Mouse (Mus musculus) left cerebral cortex, adult 8-10 months (tissue): ENCODE measurements at regions not wholly inside any gene's neighbourhood (a gene's known extent, or its start where the extent isn't known, plus 50 kb on each side); places are given as distances from the start of the nearest gene placed in this dataset.

Experiments used
- DNase-seq, 2 experiments: peaks; one replicate each; pipeline ENCODE4 v3.0.0; 2022; ENCODE audit warnings: low spot score in 2 of 2

- no peak for DNase-seq
These were observed 547.3 kb downstream of the Adgrl2 start for GRCm38 (mm10) chr3:148443012-148443411.

GRCm38 (mm10) chr3:148434033-148434432 is 556.3 kb downstream of the Adgrl2 start:
- no peak for DNase-seq

- no peak for DNase-seq
These were observed 561.1 kb downstream of the Adgrl2 start for GRCm38 (mm10) chr3:148429012-148429865.

- no peak for DNase-seq
These were observed 566.3 kb downstream of the Adgrl2 start for GRCm38 (mm10) chr3:148424089-148424488.

- DNase-seq = no peak
These were observed 567.0 kb downstream of the Adgrl2 start for GRCm38 (mm10) chr3:148423383-148423782.

GRCm38 (mm10) chr3:148422720-148423119 is 567.6 kb downstream of the Adgrl2 start:
- DNase-seq = no peak

GRCm38 (mm10) chr3:148422205-148422604 is 568.1 kb downstream of the Adgrl2 start:
- no peak for DNase-seq

- no peak for DNase-seq
These were observed 570.1 kb downstream of the Adgrl2 start for GRCm38 (mm10) chr3:148420303-148420702.

GRCm38 (mm10) chr3:148419462-148420074 is 570.8 kb downstream of the Adgrl2 start:
- no peak for DNase-seq

GRCm38 (mm10) chr3:148418067-148418466 is 572.3 kb downstream of the Adgrl2 start:
- no peak for DNase-seq

- DNase-seq = no peak
These were observed 574.9 kb downstream of the Adgrl2 start for GRCm38 (mm10) chr3:148415443-148415842.

- DNase-seq = no peak
These were observed 577.3 kb downstream of the Adgrl2 start for GRCm38 (mm10) chr3:148413027-148413426.

- no peak for DNase-seq
These were observed 578.2 kb downstream of the Adgrl2 start for GRCm38 (mm10) chr3:148412191-148412590.

- DNase-seq = no peak
These were observed 592.0 kb downstream of the Adgrl2 start for GRCm38 (mm10) chr3:148398349-148398748.

- no peak for DNase-seq
These were observed 602.8 kb downstream of the Adgrl2 start for GRCm38 (mm10) chr3:148387550-148387949.

GRCm38 (mm10) chr3:148385712-148386111 is 604.6 kb downstream of the Adgrl2 start:
- no peak for DNase-seq

GRCm38 (mm10) chr3:148381057-148381456 is 609.3 kb downstream of the Adgrl2 start:
- DNase-seq = no peak

- DNase-seq = no peak
These were observed 627.0 kb downstream of the Adgrl2 start for GRCm38 (mm10) chr3:148363331-148363730.

GRCm38 (mm10) chr3:148362453-148362864 is 627.9 kb downstream of the Adgrl2 start:
- no peak for DNase-seq

- peak in 1 of 2 experiments; percentile 9 for DNase-seq
These were observed 646.6 kb downstream of the Adgrl2 start for GRCm38 (mm10) chr3:148343633-148344361.

- no peak for DNase-seq
These were observed 647.1 kb downstream of the Adgrl2 start for GRCm38 (mm10) chr3:148343256-148343632.

GRCm38 (mm10) chr3:148339258-148339657 is 651.1 kb downstream of the Adgrl2 start:
- DNase-seq = no peak
